Mouse (Mus musculus): ENCODE measurements around the gene Plxnd1. TPM values are rescaled to one million over a fixed set of nuclear protein-coding genes. Genes with fewer than 3 reads are reported as not detected.

Plxnd1 gene
- total RNA-seq (2023) = 34.0 to 45.2 TPM (median 39.3 TPM) in 4 replicates

DNA sequence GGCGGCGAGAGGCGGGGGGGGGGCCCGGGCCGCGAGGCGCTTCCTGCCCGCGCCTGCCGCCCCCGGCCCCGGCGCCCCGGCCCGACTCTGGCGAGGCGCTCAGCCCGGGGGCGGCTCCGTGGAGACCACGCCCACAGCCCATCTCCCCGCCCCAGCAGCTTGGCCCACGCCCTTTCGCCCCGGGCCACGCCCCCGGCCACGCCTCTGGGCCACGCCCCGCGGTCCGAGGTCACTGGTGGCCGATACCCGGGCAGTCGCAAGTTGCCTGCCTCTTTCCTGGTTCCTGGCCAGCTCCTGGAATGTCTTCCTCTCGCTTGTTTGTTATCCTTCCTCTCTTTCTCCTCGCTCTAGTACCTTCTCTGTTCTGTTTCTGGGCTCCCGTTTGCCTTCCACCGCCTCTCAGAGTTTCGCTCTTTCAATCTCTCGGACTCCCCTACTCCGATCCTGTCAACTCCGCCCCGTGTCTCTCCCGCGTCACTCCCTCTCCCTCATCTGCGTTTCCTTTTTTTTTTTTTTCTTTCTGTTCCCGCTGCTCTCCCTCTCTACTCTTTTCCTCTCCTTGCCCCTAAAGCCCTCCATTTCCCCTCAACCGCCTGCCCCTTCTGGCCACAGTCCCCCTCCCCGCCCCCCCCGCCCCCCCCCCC, at the start of gene Plxnd1:
TSS of gene Plxnd1 (minus strand) at position 129 of the 644 bp plus-strand sequence.

GRCm38 (mm10) chr6:115944638-115945037, 50.2 kb downstream of the Plxnd1 start, which contains the start of gene H1foo:
TSS of gene H1foo (plus strand) at chr6:115944938.

DNA sequence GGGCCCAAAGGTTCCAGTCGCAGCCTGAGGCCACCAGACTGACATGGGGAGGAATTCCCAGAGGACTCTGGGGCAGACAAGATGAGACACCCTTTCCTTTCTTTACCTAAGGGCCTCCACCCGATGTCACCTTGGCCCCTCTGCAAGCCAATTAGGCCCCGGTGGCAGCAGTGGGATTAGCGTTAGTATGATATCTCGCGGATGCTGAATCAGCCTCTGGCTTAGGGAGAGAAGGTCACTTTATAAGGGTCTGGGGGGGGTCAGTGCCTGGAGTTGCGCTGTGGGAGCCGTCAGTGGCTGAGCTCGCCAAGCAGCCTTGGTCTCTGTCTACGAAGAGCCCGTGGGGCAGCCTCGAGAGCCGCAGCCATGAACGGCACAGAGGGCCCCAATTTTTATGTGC, 63.2 kb downstream of the Plxnd1 start, which contains the start of gene Rho:
TSS of gene Rho (plus strand) at position 110 of the 400 bp plus-strand sequence.

Other genes with a start within 250 kb of the Plxnd1 start
- gene Tmem40, start 232.6 kb downstream of the Plxnd1 start, total RNA-seq (2023) = 0.92 TPM in 1 of 4 replicates, not detected in the others
- 5.3 to 6.8 TPM (median 6.4 TPM) in 4 replicates for gene Cand2, start 220.5 kb downstream of the Plxnd1 start, total RNA-seq (2023)
- 2,398 to 2,648 TPM (median 2,491 TPM) in 4 replicates for gene Rpl32, start 186.3 kb downstream of the Plxnd1 start, total RNA-seq (2023)
- gene Efcab12, start 156.6 kb downstream of the Plxnd1 start, total RNA-seq (2023) = 0.21 TPM in 1 of 4 replicates, not detected in the others
- 21.1 to 27.1 TPM (median 22.1 TPM) in 4 replicates for gene Mbd4, start 141.6 kb downstream of the Plxnd1 start, total RNA-seq (2023)
- gene Ift122, start 141.5 kb downstream of the Plxnd1 start, total RNA-seq (2023) = 3.0 to 5.5 TPM (median 4.0 TPM) in 4 replicates
- gene Rho, start 63.3 kb downstream of the Plxnd1 start, total RNA-seq (2023) = not detected in 4 replicates
- gene H1foo, start 50.1 kb downstream of the Plxnd1 start, total RNA-seq (2023) = not detected in 4 replicates
- gene Tmcc1, start 198.5 kb upstream of the Plxnd1 start, total RNA-seq (2023) = 33.8 to 46.0 TPM (median 41.0 TPM) in 4 replicates
- gene Washc2, start 213.0 kb upstream of the Plxnd1 start, total RNA-seq (2023) = 129 to 156 TPM (median 138 TPM) in 4 replicates

All from B cell, adult 62 days (primary cell).